Mouse (Mus musculus) effector memory CD4-positive, alpha-beta T cell, adult 7 months (primary cell): ENCODE measurements around the gene Lemd1. TPM values are rescaled to one million over a fixed set of nuclear protein-coding genes. Genes with fewer than 3 reads are reported as not detected.

Experiments used
- polyA plus RNA-seq: library from polyadenylated mRNA; unstranded; fragments of 100-300 nt; shearing (Covaris generic); gene quantifications from one replicate; pipeline ENCODE4 v1.2.1, GENCODE M21; 2017

The Lemd1 gene
- polyA plus RNA-seq, result 0.55 TPM

GRCm38 (mm10) chr1:132191093-132191785 lies at the start of gene Lemd1, which contains the start of gene AC124108.1:
Gene Lemd1, plus strand, starts transcription at chr1:132191431.
Gene AC124108.1, plus strand, starts transcription at chr1:132191457.

GRCm38 (mm10) chr1:132229667-132230066 lies 38.4 kb downstream of the Lemd1 start, which contains the start of gene Gm10188:
Gene Gm10188, minus strand, starts transcription at chr1:132229767.

GRCm38 (mm10) chr1:132298425-132298800 lies 107.2 kb downstream of the Lemd1 start, which contains the start of gene Klhdc8a:
Gene Klhdc8a, plus strand, starts transcription at chr1:132298626.

Other genes with a start within 250 kb of the Lemd1 start
- not detected for gene Slc45a3, start 228.5 kb upstream of the Lemd1 start, polyA plus RNA-seq
- gene Elk4, start 183.8 kb upstream of the Lemd1 start, polyA plus RNA-seq, result 113 TPM
- gene Mfsd4a, start 123.4 kb upstream of the Lemd1 start, polyA plus RNA-seq, result 100 TPM
- not detected for gene Cdk18, start 51.7 kb upstream of the Lemd1 start, polyA plus RNA-seq
- not detected for gene AC124108.1, start within 50 bp of the Lemd1 start, polyA plus RNA-seq
- gene Gm10188, start 38.3 kb downstream of the Lemd1 start, polyA plus RNA-seq, result not detected
- not detected for gene Klhdc8a, start 107.2 kb downstream of the Lemd1 start, polyA plus RNA-seq
- gene Nuak2, start 124.7 kb downstream of the Lemd1 start, polyA plus RNA-seq, result 3.8 TPM
- gene Tmcc2, start 199.8 kb downstream of the Lemd1 start, polyA plus RNA-seq, result 0.32 TPM
- gene Dstyk, start 226.1 kb downstream of the Lemd1 start, polyA plus RNA-seq, result 8.1 TPM